Mouse (Mus musculus) forebrain, embryonic 14.5 days (tissue): ENCODE data around the gene Gpr6. TPM values are rescaled to one million over a fixed set of nuclear protein-coding genes. Genes with fewer than 3 reads are reported as not detected.

Source experiments
- ATAC-seq: fragments of 200-750 bp; cut with Nextera tagmentation; 2 replicates; pipeline ENCODE4 v1.8.0; 2017; ENCODE audit warnings: mild to moderate bottlenecking, moderate library complexity
- DNase-seq: peaks from one replicate; pipeline ENCODE4 v3.0.0-alpha.2; 2015; ENCODE audit warnings: low spot score
- H3K27ac ChIP-seq: fragments of 300-500 bp; sonication (generic); 2 replicates; pipeline ENCODE4 v1.5.1; 2014; ENCODE audit warnings: low read depth, mild to moderate bottlenecking, control low read depth, low read length, moderate library complexity
- H3K27me3 ChIP-seq: fragments of 300-500 bp; sonication (generic); replicated peaks from 2 replicates; pipeline ENCODE4 v1.6.1; 2014; ENCODE audit warnings: low read length, control low read depth, mixed read lengths; ENCODE audit not compliant: control insufficient read depth, insufficient read depth
- H3K36me3 ChIP-seq: fragments of 300-500 bp; sonication (generic); 2 replicates; pipeline ENCODE4 v1.6.1; 2014; ENCODE audit warnings: low read length, control low read depth; ENCODE audit not compliant: control insufficient read depth, insufficient read depth
- H3K4me1 ChIP-seq: fragments of 300-500 bp; sonication (generic); 2 replicates; pipeline ENCODE4 v1.6.1; 2014; ENCODE audit warnings: antibody characterized with exemption, low read length, control low read depth; ENCODE audit not compliant: control insufficient read depth, insufficient read depth
- H3K4me2 ChIP-seq: fragments of 300-500 bp; sonication (generic); 2 replicates; pipeline ENCODE4 v1.6.1; 2014; ENCODE audit warnings: mild to moderate bottlenecking, control low read depth, low read length
- H3K4me3 ChIP-seq: fragments of 300-500 bp; sonication (generic); 2 replicates; pipeline ENCODE4 v1.5.1; 2014; ENCODE audit warnings: low read depth, low read length, control low read depth
- H3K9ac ChIP-seq: fragments of 300-500 bp; sonication (generic); 2 replicates; pipeline ENCODE4 v1.6.1; 2014; ENCODE audit warnings: mild to moderate bottlenecking, low read length, control low read depth, moderate library complexity
- H3K9me3 ChIP-seq: fragments of 300-500 bp; sonication (generic); replicated peaks from 2 replicates; pipeline ENCODE4 v1.6.1; 2016; ENCODE audit warnings: low read length, control low read depth, mixed read lengths; ENCODE audit not compliant: control insufficient read depth
- WGBS: fragments of 180-500 bp; shearing (Covaris S2); extraction: QIAGEN DNeasy Blood & Tissue Kit; methylation state at CpG from one replicate; pipeline ENCODE4 v1.1.7; 2014; 5-methylcytosine and 5-hydroxymethylcytosine counted together
- polyA plus RNA-seq: library from polyadenylated mRNA; unstranded; fragments of >200 nt; fragmentation: Nextera tagmentation; extraction: Ambion mirVana; gene quantifications from 2 replicates; pipeline ENCODE4 v1.2.1, GENCODE M21; 2014

Gene Gpr6
- polyA plus RNA-seq = 1.5 and 2.3 TPM in 2 replicates

GRCm38 (mm10) chr10:41072116-41072515 is at the start of gene Gpr6:
Gene Gpr6 (minus strand): TSS chr10:41072285.
- H3K4me3 ChIP-seq = peak within 1 kb of the TSS; percentile 46
- 2% methylated on average over 23 of the region's 23 CpGs for WGBS
- H3K4me2 ChIP-seq = peak within 1 kb of the TSS; percentile 79
- DNase-seq (peak; percentile 62), ATAC-seq (peak; percentile 62)
- H3K9ac ChIP-seq = peak within 1 kb of the TSS; percentile 57
- no peaks in the 10 kb centered on the region for H3K36me3 ChIP-seq
- no peak within 1 kb of the TSS for H3K27ac ChIP-seq
- no peaks in the 10 kb centered on the region for H3K9me3 ChIP-seq
- H3K4me1 ChIP-seq = peaks cover 6% of the 10 kb centered on the region; the same call in 1 of the 2 replicates
- peaks cover 26% of the 10 kb centered on the region for H3K27me3 ChIP-seq

DNA sequence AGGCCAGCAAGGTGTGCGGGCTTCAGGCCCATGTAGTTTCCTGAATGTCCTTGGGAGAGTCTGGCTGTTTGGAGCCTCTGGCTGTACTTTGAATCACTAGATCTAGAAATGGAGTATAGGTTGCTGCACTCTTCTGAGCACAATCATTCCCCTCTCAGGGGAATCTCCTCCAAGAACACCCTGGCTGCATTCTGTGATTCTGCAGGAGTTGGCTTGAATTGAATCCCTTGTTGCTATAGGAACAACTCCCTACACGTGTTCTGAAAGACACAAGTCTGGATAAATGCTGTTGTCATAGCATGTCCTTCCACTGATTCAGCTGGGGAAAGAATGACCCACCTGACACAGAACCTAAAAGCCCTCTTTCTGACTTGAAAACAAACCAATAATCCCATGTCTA is 28.0 kb upstream of the Gpr6 start:
- Histone ChIP-seq H3K4me2 (no peak overlapping the region), H3K4me1 (no peaks in the 10 kb centered on the region), H3K27me3 (no peaks in the 10 kb centered on the region), H3K36me3 (no peaks in the 10 kb centered on the region), H3K4me3 (no peak overlapping the region), H3K9ac (no peak overlapping the region), H3K27ac (no peak overlapping the region), H3K9me3 (no peaks in the 10 kb centered on the region)
- ATAC-seq = no peak
- peak; percentile 34 for DNase-seq
- 65% methylated on average over 2 of the region's 2 CpGs for WGBS

- Histone ChIP-seq H3K36me3 (no peaks in the 10 kb centered on the region), H3K4me2 (no peak overlapping the region), H3K9me3 (no peaks in the 10 kb centered on the region), H3K27ac (no peak overlapping the region), H3K27me3 (no peaks in the 10 kb centered on the region), H3K4me1 (no peaks in the 10 kb centered on the region), H3K9ac (no peak overlapping the region), H3K4me3 (no peak overlapping the region)
- 93% methylated on average over 6 of the region's 6 CpGs for WGBS
- DNase-seq (peak; percentile 46), ATAC-seq (no peak)
Observed at GRCm38 (mm10) chr10:41098137-41098536, 26.1 kb upstream of the Gpr6 start.

DNA sequence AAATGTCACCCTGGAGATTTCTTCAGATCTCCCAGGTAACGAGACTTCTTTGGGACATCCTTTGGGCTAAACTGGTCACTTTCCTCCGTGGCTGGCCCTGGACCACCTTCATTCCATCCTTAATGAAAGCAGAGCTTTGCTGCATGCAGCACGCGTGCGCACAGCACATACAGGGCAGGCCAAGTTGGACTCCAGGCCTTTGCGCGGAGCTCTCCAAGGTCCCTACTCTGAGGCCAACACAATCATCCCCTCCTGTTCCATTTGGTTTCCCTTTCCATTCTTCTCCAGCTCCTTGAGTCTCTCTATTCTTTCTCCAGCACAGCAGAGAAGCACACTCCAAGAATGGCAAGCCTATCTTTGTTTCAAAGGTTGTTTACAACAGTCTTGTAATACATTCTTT is 16.8 kb upstream of the Gpr6 start:
- DNase-seq (no peak), ATAC-seq (no peak)
- WGBS = 59% methylated on average over 7 of the region's 7 CpGs
- Histone ChIP-seq H3K4me3 (no peak overlapping the region), H3K27ac (no peak overlapping the region), H3K36me3 (no peaks in the 10 kb centered on the region), H3K9ac (no peak overlapping the region), H3K27me3 (no peaks in the 10 kb centered on the region), H3K9me3 (no peaks in the 10 kb centered on the region), H3K4me2 (no peak overlapping the region), H3K4me1 (no peaks in the 10 kb centered on the region)

DNA sequence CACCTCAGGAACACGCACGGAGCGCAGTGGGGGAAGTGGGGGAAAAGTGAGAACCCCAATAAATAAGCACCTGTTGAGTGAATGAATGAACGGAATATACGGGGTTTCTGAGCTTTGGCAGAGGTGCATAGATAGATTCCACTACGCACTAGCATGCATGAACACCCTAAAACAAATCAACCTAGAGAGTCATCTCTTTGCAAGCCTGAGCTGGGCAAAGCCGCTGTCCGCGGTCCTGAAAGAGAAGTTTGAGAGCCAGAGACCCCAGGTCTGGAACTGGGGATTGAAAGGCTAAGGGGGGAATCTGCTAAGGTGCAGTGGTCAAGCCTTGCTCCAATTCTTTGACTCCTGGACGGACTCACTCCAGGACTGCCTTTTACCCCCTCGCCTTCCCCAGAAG is 389 bp downstream of the Gpr6 start:
- DNase-seq (peak; percentile 60), ATAC-seq (peak; percentile 14)
- H3K27me3 ChIP-seq = peaks cover 26% of the 10 kb centered on the region
- peaks cover 6% of the 10 kb centered on the region; the same call in 1 of the 2 replicates for H3K4me1 ChIP-seq
- H3K36me3 ChIP-seq = no peaks in the 10 kb centered on the region
- H3K4me2 ChIP-seq = peak overlapping the region; percentile 79
- WGBS = 1% methylated on average over 11 of the region's 11 CpGs
- no peak overlapping the region for H3K27ac ChIP-seq
- H3K9me3 ChIP-seq = no peaks in the 10 kb centered on the region
- H3K4me3 ChIP-seq = peak overlapping the region; percentile 46
- H3K9ac ChIP-seq = 0 out of 2 replicates have a peak overlapping the region, but pooled peaks have one; percentile 21

DNA sequence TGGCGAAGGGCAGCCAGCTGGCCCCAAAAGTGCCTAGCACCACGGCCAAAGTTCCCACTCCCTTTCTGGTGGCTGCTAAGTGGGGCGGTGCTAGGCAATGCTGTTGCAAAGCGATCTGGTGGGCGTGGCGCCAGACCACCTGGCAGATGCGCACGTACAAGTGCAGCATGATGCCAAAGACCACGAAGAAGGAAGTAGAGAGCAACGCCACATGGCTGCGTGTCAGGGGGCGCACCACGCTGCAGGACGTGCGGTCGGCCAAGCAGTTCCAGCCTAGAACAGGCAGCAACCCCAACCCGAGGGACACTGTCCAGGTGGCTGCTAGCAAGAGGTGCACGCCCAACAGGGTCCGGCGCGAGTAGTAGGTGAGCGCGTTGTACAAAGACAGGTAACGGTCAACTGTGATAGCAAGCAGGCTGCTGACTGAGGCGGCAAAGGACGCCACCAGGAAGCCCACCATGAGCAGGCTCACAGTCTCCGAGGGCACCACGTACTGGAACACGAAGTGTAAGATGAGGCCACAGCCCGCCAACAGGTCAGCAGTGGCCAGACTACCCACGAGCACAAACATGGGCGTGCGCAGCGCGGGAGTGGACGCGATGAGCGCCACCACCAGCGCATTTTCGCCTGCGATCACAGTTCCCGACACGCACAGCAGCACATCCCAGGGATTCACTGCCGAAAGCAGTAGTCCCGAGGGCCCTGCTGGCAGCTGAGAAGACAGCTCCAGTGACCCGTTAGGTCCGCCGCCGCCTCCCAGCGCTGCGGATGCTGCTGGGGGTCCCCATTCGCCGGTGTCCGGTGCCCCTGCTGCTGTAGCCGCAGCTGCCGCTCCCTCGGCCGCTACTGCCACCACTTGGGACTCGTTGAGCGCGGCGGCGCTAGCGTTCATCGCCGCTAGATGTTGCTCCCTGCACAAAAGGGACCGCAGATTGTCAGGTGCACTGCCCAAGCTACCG is 1.1 kb downstream of the Gpr6 start:
- H3K4me2 ChIP-seq = peak overlapping the region; percentile 79
- no peaks in the 10 kb centered on the region for H3K9me3 ChIP-seq
- DNase-seq (peak; percentile 71), ATAC-seq (peak; percentile 60)
- peaks cover 6% of the 10 kb centered on the region; the same call in 1 of the 2 replicates for H3K4me1 ChIP-seq
- H3K27me3 ChIP-seq = peaks cover 26% of the 10 kb centered on the region
- H3K4me3 ChIP-seq = peak overlapping the region; percentile 46
- no peaks in the 10 kb centered on the region for H3K36me3 ChIP-seq
- peak overlapping the region; percentile 57 for H3K9ac ChIP-seq
- H3K27ac ChIP-seq = no peak overlapping the region
- WGBS = 2% methylated on average over 68 of the region's 68 CpGs

- Histone ChIP-seq H3K9ac (no peak overlapping the region), H3K27me3 (no peaks in the 10 kb centered on the region), H3K4me1 (no peaks in the 10 kb centered on the region), H3K9me3 (no peaks in the 10 kb centered on the region), H3K4me3 (no peak overlapping the region), H3K27ac (no peak overlapping the region), H3K4me2 (no peak overlapping the region), H3K36me3 (no peaks in the 10 kb centered on the region)
- DNase-seq = no peak
- WGBS = 54% methylated on average over 4 of the region's 4 CpGs
- no peak for ATAC-seq
Observed at GRCm38 (mm10) chr10:41060250-41060831, 11.7 kb downstream of the Gpr6 start.

DNA sequence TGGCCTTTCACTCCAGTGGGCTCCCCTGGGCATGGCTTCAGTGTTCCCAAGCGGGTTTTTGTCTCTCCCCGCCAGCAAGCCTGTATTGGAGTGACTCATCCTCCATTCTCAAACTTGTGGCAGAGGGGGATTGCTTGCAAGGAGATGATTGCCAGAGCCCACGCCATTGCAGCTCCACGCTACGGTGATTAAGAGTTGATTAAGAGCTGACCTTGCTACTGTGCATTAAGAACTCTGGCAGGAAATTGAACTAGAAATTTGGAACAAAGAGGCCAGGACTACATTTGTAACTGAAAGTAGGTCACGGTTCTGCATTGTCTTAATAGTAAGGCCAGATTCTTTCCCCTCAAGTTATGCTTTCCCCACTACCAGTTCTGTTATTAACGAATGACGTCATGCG is 16.5 kb downstream of the Gpr6 start:
- no peak overlapping the region for H3K4me2 ChIP-seq
- 73% methylated on average over 9 of the region's 9 CpGs for WGBS

DNA sequence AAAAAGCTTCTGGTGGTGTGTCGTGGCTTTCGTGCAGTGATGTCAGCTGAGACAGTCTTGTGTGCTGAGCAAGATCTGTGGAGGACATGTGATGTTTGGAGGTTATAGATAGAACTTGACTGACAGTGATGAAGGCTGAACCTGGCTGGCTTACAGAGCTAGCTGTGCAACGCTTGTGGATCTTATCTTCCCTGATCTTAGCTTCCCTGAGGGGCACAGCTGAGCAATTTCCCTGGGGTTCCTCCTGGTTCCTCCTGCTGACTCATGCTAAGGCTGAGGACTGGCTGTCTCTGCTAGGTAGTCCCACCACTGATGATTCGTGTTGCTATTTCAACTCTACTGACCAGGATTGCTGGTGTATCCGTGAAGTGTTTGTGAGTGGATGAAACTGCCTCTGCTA is 18.1 kb downstream of the Gpr6 start:
- no peak overlapping the region for H3K4me2 ChIP-seq

More for the DNA sequence above, 16.5 kb downstream of the Gpr6 start:
- H3K9ac ChIP-seq = no peak overlapping the region
- no peaks in the 10 kb centered on the region for H3K36me3 ChIP-seq
- no peaks in the 10 kb centered on the region for H3K27me3 ChIP-seq
- H3K4me3 ChIP-seq = no peak overlapping the region
- no peaks in the 10 kb centered on the region for H3K4me1 ChIP-seq
- H3K9me3 ChIP-seq = no peaks in the 10 kb centered on the region
- no peak overlapping the region for H3K27ac ChIP-seq
- ATAC-seq (no peak), DNase-seq (no peak)

More for the DNA sequence above, 18.1 kb downstream of the Gpr6 start:
- no peaks in the 10 kb centered on the region for H3K9me3 ChIP-seq
- no peak overlapping the region for H3K27ac ChIP-seq
- ATAC-seq (no peak), DNase-seq (no peak)
- H3K27me3 ChIP-seq = no peaks in the 10 kb centered on the region
- WGBS = 90% methylated on average over 5 of the region's 5 CpGs
- H3K4me3 ChIP-seq = no peak overlapping the region
- H3K9ac ChIP-seq = no peak overlapping the region
- no peaks in the 10 kb centered on the region for H3K36me3 ChIP-seq
- no peaks in the 10 kb centered on the region for H3K4me1 ChIP-seq
